Mouse (Mus musculus): ENCODE measurements around the gene Cd248.

The Cd248 gene

GRCm38 (mm10) chr19:5052166-5052822 lies 15.6 kb upstream of the Cd248 start:
- peak; percentile 41 for DNase-seq (ENCODE audit: low spot score)

GRCm38 (mm10) chr19:5052853-5053252 lies 15.0 kb upstream of the Cd248 start:
- DNase-seq (ENCODE audit: low spot score), result no peak

GRCm38 (mm10) chr19:5053909-5054308 lies 14.0 kb upstream of the Cd248 start:
- DNase-seq (ENCODE audit: low spot score), result peak; percentile 85

- DNase-seq (ENCODE audit: low spot score), result peak; percentile 59
These were observed 11.6 kb upstream of the Cd248 start for GRCm38 (mm10) chr19:5056251-5056650.

- DNase-seq (ENCODE audit: low spot score), result no peak
These were observed 9.8 kb upstream of the Cd248 start for GRCm38 (mm10) chr19:5057876-5058775.

DNA sequence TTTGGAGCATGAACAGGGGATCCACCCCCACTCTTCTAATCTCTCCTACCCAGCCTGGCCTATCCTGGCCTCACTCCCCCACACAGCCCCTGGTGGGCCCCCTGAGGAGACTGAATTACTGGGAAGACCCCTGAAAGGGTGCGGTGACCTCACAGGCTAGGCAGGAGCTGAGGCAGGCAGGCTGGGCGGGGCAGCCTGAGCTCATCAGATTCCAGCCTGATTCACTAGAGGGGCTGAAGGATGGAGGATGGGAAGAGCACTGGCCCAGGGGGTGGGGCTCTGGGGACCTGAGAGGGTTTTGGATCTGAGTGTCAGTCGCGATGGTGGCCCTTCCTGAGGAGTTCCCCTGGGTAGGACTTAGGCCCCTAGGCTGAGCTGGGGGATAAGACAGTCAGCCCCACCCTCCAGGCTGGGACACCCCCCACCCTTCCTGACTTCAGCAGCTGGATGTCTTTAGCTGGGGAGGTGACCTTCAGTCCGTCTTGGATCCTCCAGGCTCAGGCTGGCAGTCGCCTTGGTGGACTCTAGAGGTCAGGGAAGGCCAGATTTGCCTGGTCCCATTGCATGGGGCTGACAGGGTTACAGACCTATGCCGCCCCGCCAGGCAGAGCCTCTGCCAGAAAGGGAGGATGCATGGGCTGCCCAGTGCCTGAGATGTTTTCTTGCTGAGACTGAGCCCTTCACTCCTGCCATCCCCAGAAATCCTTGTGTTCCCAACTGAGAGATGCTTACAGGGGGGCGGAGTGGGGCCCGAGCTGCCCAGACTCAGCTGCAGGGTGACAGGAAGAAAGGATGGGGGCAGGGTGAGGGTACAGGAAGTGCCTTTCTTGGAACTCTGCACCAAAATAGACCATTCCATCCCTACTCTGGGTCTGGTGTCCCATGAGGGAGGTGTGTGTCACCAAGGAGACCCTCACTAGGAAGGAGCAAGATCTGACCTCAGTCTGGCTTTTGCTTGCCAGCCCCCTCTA lies 8.8 kb upstream of the Cd248 start:
- DNase-seq (ENCODE audit: low spot score), result peak; percentile 57

DNA sequence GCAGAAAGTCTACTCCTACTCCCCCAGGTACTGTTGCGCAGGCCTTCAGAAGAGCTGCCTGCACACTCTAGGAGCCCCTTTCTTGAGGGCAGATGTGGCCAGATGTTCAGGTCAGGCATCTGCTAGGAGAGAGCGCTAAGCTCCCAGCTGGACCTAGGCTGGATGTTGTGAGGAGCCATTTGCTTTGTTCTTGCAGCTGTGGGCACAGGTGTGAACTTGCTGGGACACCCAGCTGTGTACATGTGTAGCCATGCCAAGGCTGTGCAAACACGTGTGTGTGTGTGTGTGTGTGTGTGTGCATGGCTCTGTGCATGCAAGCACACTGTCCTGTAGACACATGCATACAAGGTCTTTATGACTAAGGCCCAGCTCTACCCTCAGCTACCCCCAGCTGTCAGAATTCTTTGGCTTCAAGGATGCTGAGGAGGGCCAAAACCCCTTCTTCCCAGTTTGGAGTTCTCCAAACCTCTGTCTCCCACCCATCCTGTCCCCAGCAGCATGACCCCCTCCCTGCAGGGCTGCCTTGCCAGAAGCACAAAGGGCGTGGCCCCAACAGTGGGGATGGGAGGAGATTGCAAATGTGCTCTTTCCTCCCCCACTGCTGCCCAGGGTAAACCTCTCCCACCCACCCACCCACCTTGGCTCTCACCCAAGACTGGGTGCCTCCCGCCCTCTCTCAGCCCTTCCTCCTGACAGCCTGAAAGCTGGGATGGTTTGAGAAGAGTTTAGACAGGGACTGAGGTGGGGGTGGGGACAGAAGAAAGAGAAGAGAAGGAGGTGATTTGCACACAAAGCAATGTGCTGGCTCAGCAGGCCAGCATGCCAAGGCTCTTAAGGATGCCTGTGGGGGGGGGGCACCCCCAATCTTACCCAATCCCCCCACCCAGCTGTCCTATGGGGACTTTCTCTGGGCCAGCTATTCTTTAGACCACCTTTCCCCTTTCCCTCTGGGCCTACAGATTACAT lies 7.2 kb upstream of the Cd248 start:
- DNase-seq (ENCODE audit: low spot score), result peak; percentile 63

DNA sequence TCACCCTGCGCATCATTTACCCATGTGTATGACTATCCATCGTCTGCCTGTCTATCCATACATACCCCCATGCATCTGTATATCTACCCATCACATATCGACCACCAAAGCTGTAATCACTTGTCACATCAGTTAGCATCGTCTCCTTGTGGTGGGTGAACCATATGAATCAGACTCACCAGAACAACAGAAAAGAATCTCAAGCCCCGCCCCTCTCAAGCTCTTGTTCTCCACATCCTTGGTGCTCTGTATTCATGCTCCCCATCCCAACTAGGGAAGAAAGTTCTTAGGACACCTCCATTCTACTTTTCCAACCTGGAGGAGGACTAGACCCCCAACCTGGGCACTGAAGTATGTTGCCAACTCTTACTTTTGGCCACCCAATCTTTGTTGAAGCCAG lies 5.8 kb upstream of the Cd248 start:
- DNase-seq (ENCODE audit: low spot score), result no peak

GRCm38 (mm10) chr19:5062446-5062845 lies 5.4 kb upstream of the Cd248 start:
- peak; percentile 67 for DNase-seq (ENCODE audit: low spot score)

DNA sequence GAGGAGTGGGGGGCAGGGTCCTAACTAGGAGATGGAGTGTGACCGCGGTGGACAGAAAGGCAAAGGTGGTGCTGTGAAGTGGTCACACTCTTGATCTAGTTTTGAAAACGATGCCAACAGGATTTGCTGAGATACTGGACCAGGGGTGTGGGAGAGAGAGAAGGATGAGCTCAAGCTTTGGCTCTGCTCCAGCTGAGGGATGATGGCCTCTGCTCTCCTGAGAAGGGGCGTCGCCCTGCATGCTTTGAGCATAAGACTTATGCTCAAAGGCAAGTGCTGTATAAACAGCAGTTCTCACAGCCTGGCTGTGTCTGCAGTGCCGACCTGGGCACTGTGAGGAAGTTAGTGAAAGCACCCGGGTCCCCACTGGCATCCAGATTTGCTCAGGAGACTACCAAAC lies 2.8 kb upstream of the Cd248 start:
- peak; percentile 67 for DNase-seq (ENCODE audit: low spot score)

DNA sequence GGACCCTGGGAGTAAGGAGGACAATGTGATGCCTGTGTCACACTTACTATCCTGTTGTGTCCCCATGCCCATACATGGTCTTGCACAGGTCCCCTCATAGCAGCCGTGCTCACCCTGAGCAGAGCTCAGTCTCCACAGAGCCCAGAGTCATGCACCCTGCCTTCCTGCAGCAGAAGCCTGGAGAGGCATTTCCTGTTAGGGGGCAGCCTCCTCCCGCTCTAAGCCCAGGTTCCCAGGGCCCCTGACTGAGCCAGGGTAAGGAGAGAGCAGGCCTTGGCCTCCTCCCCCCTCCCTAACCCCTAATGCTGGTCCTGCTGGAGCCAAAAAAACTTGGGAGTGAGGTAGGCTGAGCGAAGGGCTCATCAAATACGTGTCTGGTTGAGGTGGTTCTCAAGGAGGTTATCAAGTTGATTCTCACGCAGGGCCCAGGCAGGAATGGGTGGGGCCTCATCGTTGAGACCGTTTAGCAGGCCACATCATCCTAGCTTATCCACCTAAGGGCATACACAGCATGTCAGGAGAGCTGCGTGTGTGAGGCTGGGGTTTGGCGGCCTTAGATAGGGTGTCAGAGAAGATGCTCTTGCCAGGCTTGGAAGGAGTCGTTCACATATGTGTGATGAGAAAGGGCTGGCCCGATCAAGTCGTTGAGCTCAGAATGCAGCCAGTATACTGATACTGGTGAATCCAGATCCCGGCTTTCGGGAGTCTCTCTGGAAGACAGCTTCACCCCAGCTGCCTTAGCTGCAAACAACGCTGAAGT lies 658 bp upstream of the Cd248 start:
- DNase-seq (ENCODE audit: low spot score), result peak; percentile 46

DNA sequence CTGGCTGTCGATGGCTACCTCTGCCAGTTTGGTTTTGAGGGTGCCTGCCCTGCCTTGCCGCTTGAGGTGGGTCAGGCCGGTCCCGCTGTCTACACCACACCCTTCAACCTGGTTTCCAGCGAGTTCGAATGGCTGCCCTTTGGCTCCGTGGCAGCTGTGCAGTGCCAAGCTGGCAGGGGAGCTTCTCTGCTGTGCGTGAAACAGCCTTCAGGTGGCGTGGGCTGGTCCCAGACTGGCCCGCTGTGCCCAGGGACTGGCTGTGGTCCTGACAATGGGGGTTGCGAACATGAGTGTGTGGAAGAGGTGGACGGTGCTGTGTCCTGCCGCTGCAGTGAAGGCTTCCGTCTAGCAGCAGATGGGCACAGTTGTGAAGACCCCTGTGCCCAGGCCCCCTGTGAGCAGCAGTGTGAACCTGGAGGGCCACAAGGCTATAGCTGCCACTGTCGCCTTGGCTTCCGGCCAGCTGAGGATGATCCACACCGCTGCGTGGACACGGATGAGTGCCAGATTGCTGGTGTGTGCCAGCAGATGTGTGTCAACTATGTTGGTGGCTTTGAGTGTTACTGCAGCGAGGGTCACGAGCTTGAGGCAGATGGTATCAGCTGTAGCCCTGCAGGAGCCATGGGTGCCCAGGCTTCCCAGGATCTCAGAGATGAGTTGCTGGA lies 824 bp downstream of the Cd248 start:
- DNase-seq (ENCODE audit: low spot score), result peak; percentile 69

- DNase-seq (ENCODE audit: low spot score), result no peak
These were observed 1.6 kb downstream of the Cd248 start for GRCm38 (mm10) chr19:5069486-5069885.

DNA sequence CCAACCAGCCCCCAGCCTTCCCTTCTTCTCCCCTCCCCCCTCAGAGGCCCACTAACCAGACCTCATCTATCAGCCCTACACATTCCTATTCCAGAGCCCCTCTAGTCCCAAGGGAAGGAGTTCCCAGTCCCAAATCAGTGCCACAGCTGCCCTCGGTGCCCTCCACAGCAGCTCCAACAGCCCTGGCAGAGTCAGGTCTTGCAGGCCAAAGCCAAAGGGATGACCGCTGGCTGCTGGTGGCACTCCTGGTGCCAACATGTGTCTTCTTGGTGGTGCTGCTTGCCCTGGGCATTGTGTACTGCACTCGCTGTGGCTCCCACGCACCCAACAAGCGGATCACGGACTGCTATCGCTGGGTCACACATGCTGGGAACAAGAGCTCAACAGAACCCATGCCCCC lies 2.1 kb downstream of the Cd248 start:
- DNase-seq (ENCODE audit: low spot score), result no peak

- DNase-seq (ENCODE audit: low spot score), result no peak
These were observed 3.2 kb downstream of the Cd248 start for GRCm38 (mm10) chr19:5071077-5071476.

- DNase-seq (ENCODE audit: low spot score), result peak; percentile 85
These were observed 3.9 kb downstream of the Cd248 start for GRCm38 (mm10) chr19:5071545-5072369.

DNA sequence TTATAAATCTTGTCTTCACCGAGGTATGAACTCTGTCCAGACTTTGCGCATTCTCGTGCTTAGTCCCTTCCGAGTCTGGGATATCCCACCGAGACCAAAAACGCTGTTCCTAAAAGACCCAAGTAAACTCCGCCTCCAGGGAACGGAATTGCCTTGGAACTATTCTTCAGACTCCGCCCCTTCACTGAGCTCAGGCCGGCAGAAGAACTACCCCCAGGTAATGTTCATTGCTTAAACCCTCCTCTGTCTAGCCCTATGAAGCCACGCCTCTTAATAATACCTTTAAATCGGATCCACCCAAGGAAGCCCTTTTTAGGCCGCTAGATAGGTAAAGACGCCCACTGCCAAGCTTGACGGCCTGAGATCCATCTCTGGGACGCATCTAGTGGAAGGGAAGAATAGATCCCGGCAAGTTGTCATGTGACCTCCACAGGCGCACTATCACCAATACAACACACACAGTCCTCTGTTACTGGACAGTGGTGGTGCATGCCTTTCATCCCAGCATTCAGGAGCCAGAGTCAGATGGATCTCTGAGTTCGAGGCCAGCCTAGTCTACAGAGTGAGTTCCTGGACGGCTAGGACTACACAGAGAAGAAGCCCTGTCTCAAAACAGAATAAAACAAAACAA lies 4.6 kb downstream of the Cd248 start:
- no peak for DNase-seq (ENCODE audit: low spot score)

- DNase-seq (ENCODE audit: low spot score), result peak; percentile 84
These were observed 5.2 kb downstream of the Cd248 start for GRCm38 (mm10) chr19:5073028-5073427.
